Mouse (Mus musculus) layer of hippocampus, adult 8-10 months (tissue): Measurements from ENCODE around the gene Sf1. TPM values are rescaled to one million over a fixed set of nuclear protein-coding genes. Genes with fewer than 3 reads are reported as not detected.

Experiments
- DNase-seq, 2 experiments: peaks; one replicate each; pipeline ENCODE4 v3.0.0; 2022; ENCODE audit warnings: low spot score in 2 of 2
- total RNA-seq, 4 experiments: library from RNA; stranded (reverse); gene quantifications; 2 replicates each; pipeline ENCODE4 v1.2.4; 2022

The Sf1 gene
- 100 to 1,000 TPM; 209 to 234 (median 222) TPM for total RNA-seq

- DNase-seq, result peak; percentile 100
Observed at GRCm38 (mm10) chr19:6363411-6364240, at the start of gene Sf1. Sf1 (plus strand) TSS chr19:6363690.

GRCm38 (mm10) chr19:6313796-6314195, 49.7 kb upstream of the Sf1 start:
- no peak for DNase-seq

- DNase-seq, result no peak
Observed at GRCm38 (mm10) chr19:6314513-6314912, 49.0 kb upstream of the Sf1 start.

- no peak for DNase-seq
Observed at GRCm38 (mm10) chr19:6315573-6315972, 47.9 kb upstream of the Sf1 start.

GRCm38 (mm10) chr19:6318145-6318544, 45.3 kb upstream of the Sf1 start:
- no peak for DNase-seq

- no peak for DNase-seq
Observed at GRCm38 (mm10) chr19:6321358-6321757, 42.1 kb upstream of the Sf1 start.

- no peak for DNase-seq
Observed at GRCm38 (mm10) chr19:6321786-6322621, 41.5 kb upstream of the Sf1 start.

- DNase-seq, result no peak
Observed at GRCm38 (mm10) chr19:6324751-6325150, 38.7 kb upstream of the Sf1 start.

- no peak for DNase-seq
Observed at GRCm38 (mm10) chr19:6331178-6331577, 32.3 kb upstream of the Sf1 start.

GRCm38 (mm10) chr19:6331719-6332516, 31.6 kb upstream of the Sf1 start:
- no peak for DNase-seq

- no peak for DNase-seq
Observed at GRCm38 (mm10) chr19:6333761-6334595, 29.5 kb upstream of the Sf1 start.

- peak; percentile 96 to 97 for DNase-seq
Observed at GRCm38 (mm10) chr19:6334673-6335457, 28.6 kb upstream of the Sf1 start, which contains the start of gene Men1. Men1 (plus strand) TSS chr19:6334979.

GRCm38 (mm10) chr19:6335458-6335827, 28.0 kb upstream of the Sf1 start:
- no peak for DNase-seq

- no peak for DNase-seq
Observed at GRCm38 (mm10) chr19:6336920-6337319, 26.6 kb upstream of the Sf1 start.

- no peak for DNase-seq
Observed at GRCm38 (mm10) chr19:6338171-6338570, 25.3 kb upstream of the Sf1 start.

GRCm38 (mm10) chr19:6338716-6339115, 24.8 kb upstream of the Sf1 start:
- no peak for DNase-seq

- no peak for DNase-seq
Observed at GRCm38 (mm10) chr19:6339191-6339590, 24.3 kb upstream of the Sf1 start.

- DNase-seq, result no peak
Observed at GRCm38 (mm10) chr19:6339890-6340504, 23.5 kb upstream of the Sf1 start.
